Mouse (Mus musculus): ENCODE data around the gene Klrb1f. TPM values are rescaled to one million over a fixed set of nuclear protein-coding genes. Genes with fewer than 3 reads are reported as not detected.
"Not testable (repeated sequence)": the region's sequence is repeated elsewhere in the genome, so short reads cannot be mapped to it uniquely, and the experiment has no call there.

Gene Klrb1f
- under 1 TPM in 3 of 4 experiments, not detected in 1; 0.16 to 0.25 (median 0.19) TPM for total RNA-seq (2022)

DNA sequence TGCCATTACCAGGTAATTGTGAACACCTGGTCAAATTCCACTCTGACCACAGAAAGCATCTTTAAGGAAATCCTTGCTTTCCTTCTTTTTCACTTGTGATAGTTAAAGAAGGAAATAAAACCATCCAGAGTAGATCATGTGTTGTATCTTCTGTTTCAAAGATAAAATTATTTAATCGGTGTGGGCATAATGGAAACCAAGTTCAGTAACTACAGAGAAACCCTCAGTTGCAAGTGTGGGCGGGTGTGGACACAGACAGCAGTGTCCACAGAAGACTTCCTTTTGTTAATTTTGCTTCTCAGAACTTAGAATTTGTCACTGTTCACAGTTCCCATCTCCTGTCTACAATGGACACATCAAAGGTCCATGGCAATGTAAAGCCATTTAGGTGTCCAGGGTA lies at the start of gene Klrb1f:
Gene Klrb1f (plus strand): TSS at position 301 of the 400 bp plus-strand sequence.
- no peak for DNase-seq (ENCODE audit: low spot score)

GRCm38 (mm10) chr6:128996054-128996767 lies 49.5 kb upstream of the Klrb1f start:
- no peak for DNase-seq (ENCODE audit: low spot score)

GRCm38 (mm10) chr6:128996768-128997442 lies 48.8 kb upstream of the Klrb1f start:
- DNase-seq (ENCODE audit: low spot score), result no peak

DNA sequence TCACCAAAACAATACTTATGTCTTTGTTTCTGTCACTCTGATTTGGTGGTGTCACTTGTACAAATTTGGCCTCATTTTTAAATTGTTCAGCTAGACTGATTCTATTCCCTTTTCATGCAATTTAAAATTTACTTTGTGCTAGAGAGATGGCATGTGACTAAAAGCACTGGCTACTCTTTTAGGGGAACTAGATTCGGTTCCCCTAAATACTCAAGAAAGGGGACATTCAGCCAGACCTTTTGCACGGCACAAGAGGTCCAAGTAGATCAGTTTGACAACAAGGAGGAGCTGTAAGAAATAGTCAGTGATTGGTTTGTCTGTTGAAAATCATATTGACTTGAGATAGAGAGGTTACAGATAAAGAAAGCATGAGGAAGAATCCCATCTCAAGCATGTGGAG lies 44.3 kb upstream of the Klrb1f start:
- DNase-seq (ENCODE audit: low spot score), result no peak

DNA sequence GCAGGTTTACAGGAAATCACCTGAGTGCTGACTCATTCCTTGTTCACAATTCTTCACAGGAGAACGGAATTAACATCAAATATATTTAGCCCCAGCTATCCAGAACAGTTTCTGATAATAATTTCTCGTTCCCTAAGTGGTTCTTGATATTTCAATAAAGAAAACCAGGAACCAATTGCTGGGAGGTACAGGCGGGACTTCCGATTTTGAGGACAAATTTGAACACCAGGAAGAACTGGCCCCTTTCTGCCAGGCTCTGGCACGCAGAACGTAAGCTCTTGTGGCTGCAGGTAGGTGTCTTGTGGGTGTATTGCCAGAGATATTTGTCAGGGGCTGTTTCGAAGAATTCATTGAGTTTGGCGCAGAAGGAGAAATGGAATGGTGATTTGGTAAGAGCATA lies 37.1 kb upstream of the Klrb1f start:
- no peak for DNase-seq (ENCODE audit: low spot score)

GRCm38 (mm10) chr6:129009846-129010504 lies 35.7 kb upstream of the Klrb1f start:
- DNase-seq (ENCODE audit: low spot score), result not testable (repeated sequence)

- no peak for DNase-seq (ENCODE audit: low spot score)
These were observed 35.2 kb upstream of the Klrb1f start for GRCm38 (mm10) chr6:129010505-129010873.

DNA sequence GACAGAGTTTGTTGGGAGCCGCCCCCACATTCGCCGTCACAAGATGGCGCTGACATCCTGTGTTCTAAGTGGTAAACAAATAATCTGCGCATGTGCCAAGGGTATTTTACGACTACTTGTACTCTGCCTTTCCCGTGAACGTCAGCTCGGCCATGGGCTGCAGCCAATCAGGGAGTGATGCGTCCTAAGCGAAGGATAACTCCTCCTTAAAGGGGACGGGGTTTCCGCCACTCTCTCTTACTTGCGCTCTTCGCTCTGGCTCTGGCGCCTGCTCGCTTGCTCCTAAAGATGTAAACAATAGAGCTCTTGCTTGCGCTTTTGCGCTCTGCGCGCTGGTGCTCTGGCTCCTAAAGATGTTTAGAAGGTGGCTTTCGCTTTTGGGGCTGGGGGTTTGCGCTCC lies 33.7 kb upstream of the Klrb1f start:
- not testable (repeated sequence) for DNase-seq (ENCODE audit: low spot score)

DNA sequence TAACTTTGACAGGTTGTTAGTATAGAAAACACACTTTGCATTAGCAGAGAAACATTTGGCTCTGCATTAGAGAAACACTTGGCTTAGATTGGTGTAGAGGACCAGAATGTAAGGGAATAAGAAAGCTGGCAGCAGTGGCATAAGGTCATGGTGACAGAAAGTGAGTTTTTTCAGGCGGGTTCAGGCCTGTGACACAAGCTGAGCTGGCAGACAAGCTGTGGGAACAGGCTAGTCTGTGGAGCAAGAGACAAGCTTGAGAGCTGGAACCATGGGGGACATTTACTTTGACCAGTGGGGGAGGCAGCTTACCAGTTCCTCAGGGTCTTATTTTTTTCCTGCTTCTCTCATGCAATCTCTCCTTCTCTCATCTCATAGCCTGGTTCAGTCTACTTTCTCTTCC lies 32.7 kb upstream of the Klrb1f start:
- no peak for DNase-seq (ENCODE audit: low spot score)

DNA sequence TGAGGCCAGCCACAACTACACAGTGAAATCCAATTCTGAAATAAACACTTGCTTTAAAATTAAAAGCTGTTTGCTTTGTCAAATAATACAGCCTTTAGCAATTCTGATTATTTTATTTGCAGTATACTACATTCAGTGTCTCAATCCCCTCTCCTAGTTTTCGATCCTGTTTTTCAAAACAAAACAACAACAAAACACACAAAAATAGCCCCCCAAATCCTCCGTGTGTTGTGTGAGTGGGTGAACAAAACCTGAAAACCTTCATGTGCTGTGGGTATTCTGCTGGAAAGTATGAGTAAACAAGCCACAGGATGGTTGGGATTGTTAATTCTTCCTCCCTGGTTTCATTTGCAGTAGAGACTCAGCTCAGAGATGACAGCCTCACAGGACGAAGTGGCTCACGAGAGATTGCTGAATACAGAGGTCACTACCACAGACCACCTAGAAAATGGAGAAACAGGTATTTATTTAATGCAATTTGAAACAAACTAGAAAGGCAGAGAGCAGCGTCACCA lies 31.9 kb upstream of the Klrb1f start:
- no peak for DNase-seq (ENCODE audit: low spot score)

DNA sequence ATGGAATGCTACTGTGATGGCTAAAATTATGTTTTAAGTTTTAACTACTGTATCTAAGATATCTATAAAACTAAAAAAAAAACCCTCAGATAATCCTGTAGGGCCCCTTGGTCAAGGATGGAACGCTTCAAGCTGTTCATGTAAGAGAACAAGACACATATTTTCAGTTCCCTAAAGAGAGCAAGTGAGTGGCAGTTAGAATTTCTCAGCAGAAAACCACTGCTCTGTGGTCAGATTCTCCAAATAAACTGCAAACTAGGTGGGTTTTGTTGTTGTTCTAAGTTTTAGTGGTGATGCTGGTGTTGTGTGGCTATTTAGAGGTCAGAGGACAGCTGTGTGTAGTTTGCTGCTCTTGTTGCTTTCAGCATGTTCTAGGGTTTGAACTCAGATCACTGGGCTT lies 31.3 kb upstream of the Klrb1f start:
- DNase-seq (ENCODE audit: low spot score), result no peak

DNA sequence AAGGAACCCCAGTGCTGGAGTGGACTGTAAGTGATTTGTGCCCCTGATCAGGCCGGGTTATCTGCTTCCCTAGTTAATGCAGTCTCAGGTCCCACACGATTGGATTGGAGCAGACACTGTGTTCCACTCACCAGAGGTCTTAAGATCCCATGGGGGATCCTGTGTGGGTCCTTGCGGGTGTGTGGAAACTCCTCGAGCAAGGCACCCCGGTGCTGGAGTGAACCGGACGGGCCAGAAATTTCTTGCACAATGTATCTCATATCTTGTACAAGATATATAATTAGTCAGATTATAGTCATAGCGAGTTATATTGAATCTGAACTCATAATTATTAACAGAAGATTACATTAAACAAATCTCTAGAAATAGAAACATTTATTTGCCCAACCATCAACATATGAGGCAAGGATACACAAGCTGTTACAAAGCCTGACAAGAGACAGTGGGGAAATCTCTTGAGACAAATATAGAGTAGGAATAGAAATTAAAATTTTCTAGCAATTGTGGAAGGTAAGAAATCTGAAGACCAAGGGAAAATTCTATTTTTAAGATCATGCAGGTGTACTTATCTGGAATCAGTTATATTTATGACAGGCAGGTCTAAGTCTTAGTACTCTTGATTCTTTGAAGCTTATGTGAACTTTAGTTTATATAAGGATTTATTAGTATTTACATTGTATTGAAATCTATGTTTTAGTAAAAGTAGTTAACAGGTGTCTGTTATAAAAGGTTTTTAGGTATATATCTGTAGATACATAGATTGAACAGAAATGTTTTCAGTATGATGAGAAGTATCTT lies 18.1 kb upstream of the Klrb1f start:
- no peak for DNase-seq (ENCODE audit: low spot score)

GRCm38 (mm10) chr6:129030175-129030824 lies 15.4 kb upstream of the Klrb1f start:
- DNase-seq (ENCODE audit: low spot score), result no peak

DNA sequence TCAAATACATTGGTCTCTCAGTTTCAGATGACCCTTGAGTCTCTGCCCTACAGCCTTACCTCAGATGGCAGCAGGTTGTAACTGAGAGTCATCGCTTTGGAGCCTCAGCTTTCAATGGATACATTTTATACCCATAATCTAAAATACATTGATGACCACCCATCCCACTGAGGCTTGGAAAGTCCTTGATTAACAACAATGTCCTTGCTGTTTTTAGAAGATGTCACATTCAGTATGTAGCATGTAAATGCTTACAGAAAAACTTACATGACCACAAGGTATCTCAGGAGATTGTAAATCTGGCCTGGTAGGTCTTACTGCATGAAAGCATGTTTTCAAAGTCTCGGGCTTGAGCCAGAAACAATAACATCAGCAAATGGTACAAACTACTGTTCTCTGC lies 14.7 kb upstream of the Klrb1f start:
- DNase-seq (ENCODE audit: low spot score), result no peak

DNA sequence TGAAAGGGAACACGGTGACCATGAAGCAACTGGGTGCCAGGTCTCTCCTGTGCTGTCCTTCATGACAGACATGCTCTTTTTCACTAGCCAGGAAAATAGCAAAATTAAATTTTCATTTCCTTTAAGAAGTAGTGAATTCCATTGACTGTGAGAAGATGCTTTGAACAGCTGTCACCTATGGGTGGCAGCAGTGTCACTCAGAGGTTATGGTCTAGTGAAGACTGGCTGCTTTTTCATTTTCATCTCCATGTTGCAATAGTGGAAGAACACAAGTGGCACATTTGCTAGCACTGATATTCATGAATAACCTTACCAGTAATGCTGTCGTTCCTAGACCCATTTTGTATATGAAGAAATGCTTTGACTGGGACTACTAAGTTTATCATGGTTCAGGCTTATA lies 12.3 kb upstream of the Klrb1f start:
- DNase-seq (ENCODE audit: low spot score), result no peak

DNA sequence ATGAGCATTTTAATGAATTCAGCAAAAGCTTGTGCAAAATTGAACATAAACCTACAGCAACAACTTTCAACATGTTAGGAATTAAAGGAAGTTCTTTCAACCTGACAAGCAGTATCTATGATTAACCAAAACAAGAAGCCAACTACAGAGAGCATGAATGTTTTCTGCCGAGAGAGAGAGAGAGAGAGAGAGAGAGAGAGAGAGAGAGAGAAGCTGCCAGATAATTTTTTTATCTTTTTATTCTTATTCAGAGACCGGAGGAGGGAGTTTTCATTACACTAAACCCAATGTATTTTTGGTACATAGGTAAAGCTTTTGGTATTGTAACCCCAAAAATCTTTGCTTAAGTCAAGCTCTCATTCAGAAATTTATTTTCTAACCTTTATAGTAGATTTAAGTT lies 10.7 kb upstream of the Klrb1f start:
- no peak for DNase-seq (ENCODE audit: low spot score)

- DNase-seq (ENCODE audit: low spot score), result no peak
These were observed 9.4 kb upstream of the Klrb1f start for GRCm38 (mm10) chr6:129036326-129036725.

- DNase-seq (ENCODE audit: low spot score), result no peak
These were observed 8.7 kb upstream of the Klrb1f start for GRCm38 (mm10) chr6:129036890-129037463.

- no peak for DNase-seq (ENCODE audit: low spot score)
These were observed 4.2 kb upstream of the Klrb1f start for GRCm38 (mm10) chr6:129041470-129041869.

GRCm38 (mm10) chr6:129042470-129042869 lies 3.2 kb upstream of the Klrb1f start:
- DNase-seq (ENCODE audit: low spot score), result no peak

DNA sequence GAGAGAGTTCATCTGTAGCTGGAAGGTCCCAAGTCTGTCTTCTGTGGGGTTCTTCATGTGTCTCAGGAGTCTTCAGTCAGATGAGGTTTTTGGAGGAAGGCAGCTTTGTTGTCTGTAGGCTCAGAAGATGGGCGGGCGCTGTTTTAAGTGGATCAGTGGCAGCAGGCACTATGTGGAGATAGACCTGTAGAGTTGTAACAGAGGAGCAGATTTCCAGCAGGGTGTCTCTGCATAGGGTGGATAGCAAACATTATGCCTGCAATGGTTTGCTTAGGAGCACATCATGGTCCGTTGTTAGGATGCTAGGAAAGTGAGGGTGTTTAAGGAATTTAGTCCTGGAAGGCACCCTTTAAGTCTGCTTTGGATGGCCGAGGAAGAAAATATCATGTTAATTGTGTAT lies 2.7 kb downstream of the Klrb1f start:
- no peak for DNase-seq (ENCODE audit: low spot score)
